Mouse (Mus musculus): ENCODE data around the gene Arhgap15. TPM values are rescaled to one million over a fixed set of nuclear protein-coding genes. Genes with fewer than 3 reads are reported as not detected.

Gene Arhgap15
- polyA plus RNA-seq, 1 experiment from 2014 or later = 1.1 TPM

GRCm38 (mm10) chr2:44086403-44087056, 337.9 kb downstream of the Arhgap15 start:
- WGBS = 65% methylated on average over 5 of the region's 5 CpGs

GRCm38 (mm10) chr2:44098552-44098951, 349.9 kb downstream of the Arhgap15 start:
- Histone ChIP-seq H3K27ac (ENCODE audit: low read length) (no peak overlapping the region), H3K27me3 (ENCODE audit: insufficient read depth, low read length) (no peaks in the 10 kb centered on the region), H3K4me2 (replicated peaks; ENCODE audit: low read depth, low read length) (no peak overlapping the region), H3K4me3 (ENCODE audit: low read length) (no peak overlapping the region), H3K9me3 (ENCODE audit: low read length) (peaks cover 10% of the 10 kb centered on the region), H3K4me1 (ENCODE audit: insufficient read depth, low read length) (no peaks in the 10 kb centered on the region), H3K36me3 (ENCODE audit: insufficient read depth, low read length) (no peaks in the 10 kb centered on the region), H3K9ac (replicated peaks; ENCODE audit: low read length) (no peak overlapping the region)
- WGBS = 72% methylated on average over 4 of the region's 4 CpGs
- no peak for ATAC-seq (ENCODE audit: low FRiP score, low TSS enrichment)

More at GRCm38 (mm10) chr2:44086403-44087056, 337.9 kb downstream of the Arhgap15 start:
- H3K36me3 ChIP-seq (ENCODE audit: insufficient read depth, low read length) = no peaks in the 10 kb centered on the region
- H3K27ac ChIP-seq (ENCODE audit: low read length) = no peak overlapping the region
- no peak overlapping the region for H3K4me3 ChIP-seq (ENCODE audit: low read length)
- H3K9me3 ChIP-seq (ENCODE audit: low read length) = no peaks in the 10 kb centered on the region
- no peaks in the 10 kb centered on the region for H3K27me3 ChIP-seq (ENCODE audit: insufficient read depth, low read length)
- no peak overlapping the region for H3K9ac ChIP-seq (replicated peaks; ENCODE audit: low read length)
- H3K4me2 ChIP-seq (replicated peaks; ENCODE audit: low read depth, low read length) = no peak overlapping the region
- no peaks in the 10 kb centered on the region for H3K4me1 ChIP-seq (ENCODE audit: insufficient read depth, low read length)
- no peak for ATAC-seq (ENCODE audit: low FRiP score, low TSS enrichment)

GRCm38 (mm10) chr2:44102351-44102750, 353.7 kb downstream of the Arhgap15 start:
- H3K27ac ChIP-seq (ENCODE audit: low read length) = no peak overlapping the region
- WGBS = 91% methylated on average over 6 of the region's 6 CpGs

GRCm38 (mm10) chr2:44103321-44103720, 354.7 kb downstream of the Arhgap15 start:
- no peak overlapping the region for H3K4me2 ChIP-seq (replicated peaks; ENCODE audit: low read depth, low read length)
- H3K27me3 ChIP-seq (ENCODE audit: insufficient read depth, low read length) = no peaks in the 10 kb centered on the region
- H3K4me1 ChIP-seq (ENCODE audit: insufficient read depth, low read length) = peaks cover 10% of the 10 kb centered on the region; the same call in 1 of the 2 replicates
- H3K9me3 ChIP-seq (ENCODE audit: low read length) = no peaks in the 10 kb centered on the region
- H3K36me3 ChIP-seq (ENCODE audit: insufficient read depth, low read length) = no peaks in the 10 kb centered on the region
- no peak overlapping the region for H3K9ac ChIP-seq (replicated peaks; ENCODE audit: low read length)
- WGBS = 77% methylated on average over 8 of the region's 8 CpGs
- no peak for ATAC-seq (ENCODE audit: low FRiP score, low TSS enrichment)
- H3K27ac ChIP-seq (ENCODE audit: low read length) = peak overlapping the region; percentile 28; the same call in 1 of the 2 replicates
- no peak overlapping the region for H3K4me3 ChIP-seq (ENCODE audit: low read length)

More at GRCm38 (mm10) chr2:44102351-44102750, 353.7 kb downstream of the Arhgap15 start:
- H3K9ac ChIP-seq (replicated peaks; ENCODE audit: low read length) = no peak overlapping the region
- H3K27me3 ChIP-seq (ENCODE audit: insufficient read depth, low read length) = no peaks in the 10 kb centered on the region
- H3K36me3 ChIP-seq (ENCODE audit: insufficient read depth, low read length) = no peaks in the 10 kb centered on the region
- no peak overlapping the region for H3K4me2 ChIP-seq (replicated peaks; ENCODE audit: low read depth, low read length)
- H3K9me3 ChIP-seq (ENCODE audit: low read length) = peaks cover 6% of the 10 kb centered on the region
- H3K4me1 ChIP-seq (ENCODE audit: insufficient read depth, low read length) = peaks cover 10% of the 10 kb centered on the region; the same call in 1 of the 2 replicates
- no peak for ATAC-seq (ENCODE audit: low FRiP score, low TSS enrichment)
- no peak overlapping the region for H3K4me3 ChIP-seq (ENCODE audit: low read length)

GRCm38 (mm10) chr2:44103742-44104141, 355.1 kb downstream of the Arhgap15 start:
- Histone ChIP-seq H3K36me3 (ENCODE audit: insufficient read depth, low read length) (no peaks in the 10 kb centered on the region), H3K4me3 (ENCODE audit: low read length) (no peak overlapping the region), H3K4me2 (replicated peaks; ENCODE audit: low read depth, low read length) (no peak overlapping the region), H3K27ac (ENCODE audit: low read length) (peak overlapping the region; percentile 80; the same call in 1 of the 2 replicates), H3K27me3 (ENCODE audit: insufficient read depth, low read length) (no peaks in the 10 kb centered on the region), H3K9me3 (ENCODE audit: low read length) (no peaks in the 10 kb centered on the region), H3K4me1 (ENCODE audit: insufficient read depth, low read length) (peaks cover 10% of the 10 kb centered on the region; the same call in 1 of the 2 replicates), H3K9ac (replicated peaks; ENCODE audit: low read length) (no peak overlapping the region)
- WGBS = 79% methylated on average over 5 of the region's 5 CpGs
- no peak for ATAC-seq (ENCODE audit: low FRiP score, low TSS enrichment)

- ATAC-seq (ENCODE audit: low FRiP score, low TSS enrichment) = peak; percentile 91
- H3K4me2 ChIP-seq (replicated peaks; ENCODE audit: low read depth, low read length) = no peak overlapping the region
- no peak overlapping the region for H3K9ac ChIP-seq (replicated peaks; ENCODE audit: low read length)
- H3K36me3 ChIP-seq (ENCODE audit: insufficient read depth, low read length) = no peaks in the 10 kb centered on the region
- H3K27me3 ChIP-seq (ENCODE audit: insufficient read depth, low read length) = no peaks in the 10 kb centered on the region
- H3K9me3 ChIP-seq (ENCODE audit: low read length) = no peaks in the 10 kb centered on the region
- no peak overlapping the region for H3K4me3 ChIP-seq (ENCODE audit: low read length)
- peaks cover 10% of the 10 kb centered on the region; the same call in 1 of the 2 replicates for H3K4me1 ChIP-seq (ENCODE audit: insufficient read depth, low read length)
- H3K27ac ChIP-seq (ENCODE audit: low read length) = peak overlapping the region; percentile 80
- 52% methylated on average over 22 of the region's 22 CpGs for WGBS
These were observed 355.9 kb downstream of the Arhgap15 start for GRCm38 (mm10) chr2:44104282-44105197.

- peak overlapping the region; percentile 80; the same call in 1 of the 2 replicates for H3K27ac ChIP-seq (ENCODE audit: low read length)
- ATAC-seq (ENCODE audit: low FRiP score, low TSS enrichment) = no peak
- 67% methylated on average over 8 of the region's 8 CpGs for WGBS
- H3K4me1 ChIP-seq (ENCODE audit: insufficient read depth, low read length) = peaks cover 10% of the 10 kb centered on the region; the same call in 1 of the 2 replicates
- no peak overlapping the region for H3K4me2 ChIP-seq (replicated peaks; ENCODE audit: low read depth, low read length)
- H3K4me3 ChIP-seq (ENCODE audit: low read length) = no peak overlapping the region
- no peaks in the 10 kb centered on the region for H3K27me3 ChIP-seq (ENCODE audit: insufficient read depth, low read length)
- no peaks in the 10 kb centered on the region for H3K9me3 ChIP-seq (ENCODE audit: low read length)
- no peak overlapping the region for H3K9ac ChIP-seq (replicated peaks; ENCODE audit: low read length)
- no peaks in the 10 kb centered on the region for H3K36me3 ChIP-seq (ENCODE audit: insufficient read depth, low read length)
These were observed 356.6 kb downstream of the Arhgap15 start for GRCm38 (mm10) chr2:44105198-44105555.

GRCm38 (mm10) chr2:44106359-44106758, 357.7 kb downstream of the Arhgap15 start:
- Histone ChIP-seq H3K4me3 (ENCODE audit: low read length) (no peak overlapping the region), H3K27me3 (ENCODE audit: insufficient read depth, low read length) (no peaks in the 10 kb centered on the region), H3K4me2 (replicated peaks; ENCODE audit: low read depth, low read length) (no peak overlapping the region), H3K4me1 (ENCODE audit: insufficient read depth, low read length) (peaks cover 10% of the 10 kb centered on the region; the same call in 1 of the 2 replicates), H3K9ac (replicated peaks; ENCODE audit: low read length) (no peak overlapping the region), H3K9me3 (ENCODE audit: low read length) (no peaks in the 10 kb centered on the region), H3K27ac (ENCODE audit: low read length) (no peak overlapping the region), H3K36me3 (ENCODE audit: insufficient read depth, low read length) (no peaks in the 10 kb centered on the region)
- ATAC-seq (ENCODE audit: low FRiP score, low TSS enrichment) = no peak
- WGBS = 78% methylated on average over 8 of the region's 8 CpGs

- no peak for ATAC-seq (ENCODE audit: low FRiP score, low TSS enrichment)
- 90% methylated on average over 3 of the region's 3 CpGs for WGBS
- no peak overlapping the region for H3K4me3 ChIP-seq (ENCODE audit: low read length)
- no peaks in the 10 kb centered on the region for H3K27me3 ChIP-seq (ENCODE audit: insufficient read depth, low read length)
- H3K4me2 ChIP-seq (replicated peaks; ENCODE audit: low read depth, low read length) = no peak overlapping the region
- no peak overlapping the region for H3K27ac ChIP-seq (ENCODE audit: low read length)
- no peak overlapping the region for H3K9ac ChIP-seq (replicated peaks; ENCODE audit: low read length)
- H3K9me3 ChIP-seq (ENCODE audit: low read length) = no peaks in the 10 kb centered on the region
- H3K4me1 ChIP-seq (ENCODE audit: insufficient read depth, low read length) = 0 out of 2 replicates have a peak, but pooled peaks cover 6% of the 10 kb centered on the region
- H3K36me3 ChIP-seq (ENCODE audit: insufficient read depth, low read length) = no peaks in the 10 kb centered on the region
These were observed 362.7 kb downstream of the Arhgap15 start for GRCm38 (mm10) chr2:44111276-44111675.

Measured in kidney, embryonic 16.5 days (tissue).